In genomic region chr7:36308726-36309125, GRCm38 (mm10) we compare ENCODE assay signal across 27 mouse cellular contexts.
"Had no signal": no experiment of that assay in that cellular context is flagged by ENCODE, and none has a peak within 500 bp of the region (broad histone marks: within the 10 kb centered on the region; RNA-seq: fewer than 3 reads in every experiment).

No protein-coding gene starts in this region.

- H3K36me3 ChIP-seq: limb, embryonic 10.5 days; limb, embryonic 12.5 days; limb, embryonic 13.5 days; limb, embryonic 15.5 days; liver, embryonic 12.5 days; liver, embryonic 13.5 days; liver, embryonic 15.5 days; lung, embryonic 15.5 days; midbrain, embryonic 10.5 days; midbrain, embryonic 12.5 days; midbrain, embryonic 13.5 days; midbrain, embryonic 15.5 days; neural tube, embryonic 12.5 days had no signal

- H3K27me3 ChIP-seq: limb, embryonic 12.5 days; limb, embryonic 13.5 days; limb, embryonic 15.5 days; liver, embryonic 12.5 days; liver, embryonic 13.5 days; liver, embryonic 15.5 days; lung, embryonic 15.5 days; megakaryocyte, embryonic 14.5 days; midbrain, embryonic 12.5 days; midbrain, embryonic 13.5 days; midbrain, embryonic 15.5 days; neural tube, embryonic 12.5 days had no signal

- DNase-seq: liver; liver, embryonic 13.5 days; liver, postnatal 0 days; lung, adult 18-20 months; lung, adult 2 months; lung, embryonic 14.5 days; lung, postnatal 10 days; lung, postnatal 14 days; lung, postnatal 36 days; lung, postnatal 4 days; midbrain, embryonic 14.5 days had no signal

- H3K4me1 ChIP-seq: limb, embryonic 13.5 days; liver, embryonic 12.5 days; liver, embryonic 13.5 days; liver, embryonic 15.5 days; lung, embryonic 15.5 days; megakaryocyte, embryonic 14.5 days; midbrain, embryonic 10.5 days; midbrain, embryonic 12.5 days; midbrain, embryonic 13.5 days; midbrain, embryonic 15.5 days; neural tube, embryonic 12.5 days had no signal

- H3K27ac ChIP-seq: limb, embryonic 10.5 days; limb, embryonic 12.5 days; limb, embryonic 13.5 days; limb, embryonic 15.5 days; liver, embryonic 12.5 days; liver, embryonic 13.5 days; liver, embryonic 14.5 days; liver, embryonic 15.5 days; lung, embryonic 15.5 days; macrophage; midbrain, embryonic 10.5 days; midbrain, embryonic 12.5 days; midbrain, embryonic 13.5 days; midbrain, embryonic 15.5 days; neural tube, embryonic 12.5 days had no signal

- H3K9me3 ChIP-seq: limb, embryonic 10.5 days; limb, embryonic 12.5 days; limb, embryonic 13.5 days; limb, embryonic 15.5 days; liver, embryonic 12.5 days; liver, embryonic 13.5 days; lung, embryonic 15.5 days; midbrain, embryonic 10.5 days; midbrain, embryonic 12.5 days; midbrain, embryonic 13.5 days; midbrain, embryonic 15.5 days; neural tube, embryonic 12.5 days had no signal

- H3K4me3 ChIP-seq: limb, embryonic 10.5 days; limb, embryonic 12.5 days; limb, embryonic 13.5 days; limb, embryonic 15.5 days; liver, embryonic 12.5 days; liver, embryonic 13.5 days; liver, embryonic 15.5 days; lung, embryonic 15.5 days; midbrain, embryonic 10.5 days; midbrain, embryonic 12.5 days; midbrain, embryonic 13.5 days; midbrain, embryonic 15.5 days; myocyte; neural tube, embryonic 12.5 days had no signal
